Mouse (Mus musculus) gastrocnemius, postnatal 10 days (tissue): ENCODE results near the gene Hsd17b1. TPM values are rescaled to one million over a fixed set of nuclear protein-coding genes. Genes with fewer than 3 reads are reported as not detected.
"Not testable (repeated sequence)": the region's sequence is repeated elsewhere in the genome, so short reads cannot be mapped to it uniquely, and the experiment has no call there.

Experiments
- DNase-seq: peaks from one replicate; pipeline ENCODE4 v3.0.0; 2021; ENCODE audit warnings: mixed read lengths
- total RNA-seq, 2 experiments: library from RNA; stranded (reverse); gene quantifications; 2 replicates each; pipeline ENCODE4 v1.2.3; 2021

Hsd17b1 gene
- total RNA-seq, 2 experiments from 2014 or later = 0.23 to 0.25 TPM

DNA sequence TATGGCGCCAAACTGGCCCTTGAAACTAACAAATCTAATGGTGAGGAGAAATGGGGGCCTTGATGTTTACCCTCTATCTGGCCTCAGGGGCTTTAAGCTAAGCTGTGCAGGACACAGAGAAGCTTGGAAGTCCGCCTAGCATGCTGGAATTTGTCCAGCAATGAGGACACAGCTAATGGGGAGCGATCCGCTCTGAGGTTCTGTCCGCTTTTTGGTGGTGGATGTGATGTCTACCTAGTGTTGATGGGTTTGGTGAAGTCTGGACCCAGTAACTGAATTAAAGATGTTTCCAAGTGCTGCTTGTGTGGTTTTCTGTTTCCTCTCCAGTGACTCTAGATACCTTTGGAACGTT is 8.1 kb downstream of the Hsd17b1 start:
- no peak for DNase-seq

DNA sequence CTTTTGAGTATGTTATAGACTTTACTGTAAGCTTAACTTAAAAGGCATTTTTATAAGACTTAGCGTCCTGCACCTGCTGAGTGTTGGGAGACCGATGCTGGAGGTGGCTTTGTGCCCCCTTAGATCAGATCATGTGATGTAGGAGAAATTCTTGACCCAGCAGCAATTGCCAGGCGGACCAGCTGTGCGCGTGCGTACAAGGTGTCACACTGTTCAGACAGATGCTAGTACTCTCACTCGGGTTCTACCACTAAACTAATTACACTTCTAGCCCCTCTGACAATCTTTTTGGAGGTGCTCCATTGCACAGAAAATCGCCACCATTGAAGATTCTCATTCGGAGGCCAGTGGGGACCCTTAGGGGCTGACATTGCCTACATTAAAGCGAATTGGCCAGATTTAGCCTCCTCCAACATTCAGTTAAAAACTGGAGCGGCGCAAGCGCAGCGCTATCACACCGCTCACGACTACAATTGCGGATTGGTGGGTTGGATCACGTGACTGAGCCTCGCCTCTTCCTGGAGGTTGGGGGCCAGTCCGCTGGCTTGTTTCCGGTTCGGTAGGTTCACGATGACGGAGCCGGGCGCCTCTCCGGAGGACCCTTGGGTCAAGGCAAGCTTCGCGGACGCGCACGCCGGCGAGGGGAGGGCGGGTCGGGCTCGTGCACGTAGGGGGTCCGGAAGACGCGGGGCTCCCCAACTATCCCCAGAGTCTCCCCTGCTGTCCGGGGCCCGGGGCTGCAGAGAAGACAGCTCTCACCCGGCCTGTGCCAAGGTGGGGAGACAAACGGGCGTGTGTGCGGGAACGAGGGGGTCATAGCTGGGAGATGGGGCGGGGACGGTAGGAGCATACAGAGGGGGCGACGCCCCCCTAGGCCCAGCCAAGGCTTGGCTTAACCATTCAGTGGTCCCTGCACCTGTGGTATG is 8.8 kb downstream of the Hsd17b1 start, which contains the start of gene Mlx:
Mlx (plus strand) TSS at position 522 of the 926 bp plus-strand sequence.
- DNase-seq = peak; percentile 85

DNA sequence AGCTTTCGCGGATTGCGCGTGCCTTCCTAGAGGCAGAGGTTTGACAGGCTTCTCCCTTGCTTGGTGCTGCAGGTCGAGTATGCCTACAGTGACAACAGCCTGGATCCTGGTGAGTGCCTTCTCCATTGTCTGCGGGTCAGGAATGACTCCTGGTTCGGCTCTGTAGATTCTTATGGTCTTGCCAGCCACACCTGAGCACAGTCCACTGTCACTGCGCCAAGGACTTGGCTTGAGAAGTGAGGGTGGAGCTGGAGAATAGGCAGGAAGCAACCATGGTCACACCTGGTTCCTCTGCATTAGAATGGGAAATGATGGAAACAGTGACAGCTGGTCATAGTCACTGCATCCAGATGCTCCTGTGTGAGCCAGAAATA is 9.5 kb downstream of the Hsd17b1 start:
- DNase-seq = no peak

DNA sequence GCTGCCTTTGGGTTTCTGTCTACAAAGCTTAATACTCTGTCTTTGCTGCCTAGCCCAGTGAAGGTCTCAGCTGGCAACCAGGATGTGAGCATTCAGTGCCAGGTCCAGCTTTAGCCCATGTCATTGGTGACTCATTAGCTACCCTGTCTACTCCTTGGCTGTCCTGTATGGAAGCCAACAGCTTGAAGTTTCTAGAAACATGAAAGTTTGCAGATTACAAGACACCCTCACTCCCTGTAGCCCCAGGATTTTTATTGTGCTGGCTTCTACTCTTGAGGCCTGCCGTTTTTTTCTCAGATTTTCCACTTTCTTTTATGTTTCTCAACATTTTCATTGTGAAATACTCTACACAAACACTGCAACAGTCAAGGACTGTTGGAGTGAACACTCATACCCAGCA is 11.7 kb downstream of the Hsd17b1 start:
- no peak for DNase-seq

DNA sequence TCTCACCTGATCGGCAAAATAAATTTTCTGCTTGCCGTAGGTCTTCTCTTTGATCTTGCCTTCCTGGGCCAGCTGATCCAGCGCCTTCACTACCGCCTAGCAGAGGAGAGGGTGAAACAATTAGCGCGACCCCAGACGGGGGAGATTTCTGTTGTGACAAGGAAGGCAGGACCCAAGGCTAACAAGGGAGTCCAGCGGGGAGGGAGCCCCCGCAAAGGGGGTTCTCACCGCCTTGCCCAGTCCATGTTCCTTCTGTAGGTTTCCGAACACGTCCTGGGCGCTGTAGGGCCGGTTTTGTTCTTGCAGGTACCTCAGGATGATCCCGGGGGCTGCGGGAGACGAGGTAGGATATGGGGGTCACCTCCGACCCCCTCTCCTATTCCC is 16.7 kb downstream of the Hsd17b1 start:
- DNase-seq = no peak

DNA sequence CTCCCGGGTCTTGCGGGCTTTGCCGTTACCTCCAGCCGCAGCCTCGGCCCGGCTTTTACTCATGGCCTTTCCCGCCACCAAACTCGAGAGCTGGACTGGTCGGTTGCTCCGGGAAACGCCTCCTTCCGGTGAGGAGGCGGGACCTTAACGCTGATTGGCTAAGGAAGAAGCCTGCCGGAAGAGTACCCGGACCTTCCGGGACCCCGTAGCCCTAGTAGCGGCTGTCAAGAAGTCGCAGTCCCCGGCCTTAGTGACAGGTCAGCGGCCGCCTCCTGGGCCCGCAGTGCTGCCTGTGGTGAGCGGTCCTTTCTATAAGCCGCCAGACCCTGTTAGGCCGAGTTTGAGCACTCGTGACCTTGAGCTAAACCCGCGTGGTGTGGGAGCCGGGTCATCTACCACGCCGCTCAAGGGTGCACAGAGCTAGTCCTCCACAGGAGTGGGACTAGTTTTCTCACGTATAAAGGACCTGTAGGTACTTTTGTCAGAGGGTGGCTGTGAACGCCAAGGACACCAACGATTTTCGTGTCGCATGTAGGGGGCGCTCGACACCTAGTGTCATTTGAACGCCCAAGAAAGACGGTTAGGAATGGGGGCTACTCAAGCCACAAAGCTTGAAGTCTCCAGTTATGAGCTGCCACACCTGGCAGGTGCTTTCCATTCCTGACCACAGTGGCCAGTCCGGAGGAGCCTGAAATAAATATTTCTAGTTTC is 17.3 kb downstream of the Hsd17b1 start, which contains the start of gene Psmc3ip:
Psmc3ip (minus strand) TSS at position 123 of the 711 bp plus-strand sequence.
- peak; percentile 91 for DNase-seq

DNA sequence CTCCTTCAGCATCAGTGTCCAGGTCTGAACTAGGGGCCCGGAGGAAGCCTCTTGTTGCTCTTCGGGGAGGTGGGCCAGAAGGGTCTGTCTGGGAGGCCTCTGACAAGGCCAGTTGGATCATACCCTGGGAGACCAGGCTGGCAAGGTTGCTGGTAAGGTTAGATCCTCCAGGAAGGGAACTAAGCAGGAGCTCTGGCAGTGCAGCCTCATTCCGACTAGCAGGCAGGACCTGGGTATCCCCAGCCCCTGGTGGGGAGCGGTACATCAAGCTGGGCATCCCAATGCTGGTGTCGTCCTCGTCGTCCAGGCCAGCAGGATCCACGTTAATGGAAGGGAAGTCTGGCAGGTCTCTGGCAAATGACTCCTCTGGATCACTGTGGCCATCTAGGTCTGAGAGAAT is 20.0 kb downstream of the Hsd17b1 start:
- no peak for DNase-seq

DNA sequence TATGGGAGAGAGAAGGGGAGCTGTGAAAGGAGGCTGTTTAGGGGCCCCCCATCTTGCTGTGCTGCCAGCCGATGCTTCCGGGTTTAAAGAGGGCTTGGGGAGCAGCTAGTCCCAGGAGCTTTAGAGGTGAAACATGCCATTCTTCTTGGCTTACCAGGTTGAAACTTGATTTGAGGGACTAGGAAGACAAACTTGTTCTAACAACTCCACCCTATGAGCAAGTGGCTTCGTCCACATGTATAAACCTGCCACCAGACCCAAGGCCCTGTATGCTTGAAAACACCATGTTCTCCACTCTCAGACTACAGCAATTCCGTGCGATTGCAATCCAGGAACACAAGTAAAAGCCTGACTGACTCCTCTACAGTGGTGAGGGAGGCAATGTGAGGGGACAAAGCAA is 24.8 kb downstream of the Hsd17b1 start:
- no peak for DNase-seq

DNA sequence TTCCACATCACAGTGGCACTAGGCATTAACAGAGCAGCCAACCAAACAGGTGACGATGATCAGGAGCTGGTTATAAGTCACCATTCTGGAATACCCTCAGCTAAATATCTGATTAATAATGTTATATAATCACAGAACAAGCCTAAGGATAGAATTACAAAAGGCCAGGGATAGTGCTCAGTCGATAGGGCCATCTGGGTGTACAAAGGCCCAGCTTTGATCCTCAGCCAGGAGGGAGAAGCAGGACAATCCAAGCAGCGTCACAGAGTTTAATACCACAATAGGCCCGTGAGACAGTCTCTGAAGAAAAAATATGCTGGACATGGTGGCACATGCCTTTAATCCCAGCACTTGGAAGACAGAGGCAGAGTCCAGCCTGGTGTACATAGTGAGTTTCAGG is 31.1 kb downstream of the Hsd17b1 start:
- DNase-seq = no peak

DNA sequence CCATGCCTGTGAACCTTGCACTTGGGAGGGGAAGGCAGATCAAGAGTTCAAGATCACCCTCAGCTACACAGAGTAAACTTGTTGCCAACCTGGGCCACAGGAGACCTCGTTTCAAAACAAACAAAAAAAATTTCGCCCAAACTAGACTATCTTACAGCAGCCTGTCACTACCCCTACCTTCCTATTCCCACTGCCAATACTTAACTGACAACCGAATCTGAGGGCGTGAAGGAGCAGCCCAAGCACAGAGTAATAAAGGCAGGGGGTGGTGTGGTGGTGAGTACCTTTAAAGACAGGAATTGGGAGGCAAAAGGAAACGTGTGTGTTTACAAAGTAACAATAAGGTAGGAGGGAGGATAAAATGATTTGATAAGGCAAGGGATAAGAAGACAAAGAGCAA is 32.5 kb downstream of the Hsd17b1 start:
- no peak for DNase-seq

DNA sequence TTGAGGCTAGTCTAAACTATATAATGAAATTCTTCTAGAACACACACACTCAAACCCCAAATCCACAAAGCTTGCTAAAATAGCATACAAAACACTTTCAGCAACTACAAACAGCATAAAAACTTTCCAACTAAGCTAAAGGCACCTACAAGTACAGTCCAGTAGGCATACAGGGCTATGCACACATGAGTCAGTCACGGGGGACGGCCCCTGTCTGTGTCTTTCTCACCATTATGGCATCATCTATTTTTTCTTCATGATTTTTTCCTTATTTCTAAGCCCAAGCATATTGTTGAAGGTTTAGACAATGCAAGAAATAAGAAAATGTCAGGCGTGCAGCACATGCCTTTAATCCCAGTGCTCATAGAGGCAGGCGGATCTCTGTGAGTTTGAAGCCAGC is 33.0 kb downstream of the Hsd17b1 start:
- no peak for DNase-seq

DNA sequence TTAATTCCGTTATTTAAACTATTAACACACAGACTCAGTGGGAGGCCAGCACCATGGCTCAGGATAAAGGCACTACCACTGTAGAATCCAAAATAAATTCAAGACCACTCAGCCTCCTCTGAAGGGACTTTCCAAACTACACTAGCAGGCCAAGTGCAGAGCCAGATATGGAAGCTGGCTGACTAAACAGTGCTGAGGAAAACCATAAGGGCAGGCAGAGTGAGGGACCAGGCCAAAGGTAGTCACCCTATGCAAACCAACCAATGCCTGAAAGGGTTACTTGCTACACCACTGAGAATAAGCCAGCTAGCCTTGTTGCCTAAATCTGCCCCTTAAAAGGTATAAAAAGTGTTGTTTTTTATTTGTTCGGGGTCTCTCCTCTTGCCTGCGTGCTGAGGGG is 34.0 kb downstream of the Hsd17b1 start:
- no peak for DNase-seq

DNA sequence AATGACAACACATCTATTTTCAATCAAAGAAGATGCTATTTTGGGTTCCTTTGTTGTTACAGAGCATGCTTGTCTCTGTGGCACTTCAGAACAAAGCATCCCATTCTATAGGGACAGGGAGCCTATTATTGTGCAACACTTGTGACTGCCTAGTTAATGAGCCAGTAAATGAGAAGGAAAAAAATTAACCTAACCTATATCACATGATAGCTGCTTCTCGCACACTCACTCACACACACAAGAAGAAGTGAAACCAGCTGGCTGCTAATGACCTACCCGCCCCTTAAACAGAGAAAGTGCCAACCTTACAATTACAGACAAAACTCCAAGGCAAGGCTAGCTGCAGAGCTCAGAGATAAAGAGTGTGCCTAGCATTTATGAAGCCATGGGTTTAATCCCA is 37.4 kb downstream of the Hsd17b1 start:
- no peak for DNase-seq

DNA sequence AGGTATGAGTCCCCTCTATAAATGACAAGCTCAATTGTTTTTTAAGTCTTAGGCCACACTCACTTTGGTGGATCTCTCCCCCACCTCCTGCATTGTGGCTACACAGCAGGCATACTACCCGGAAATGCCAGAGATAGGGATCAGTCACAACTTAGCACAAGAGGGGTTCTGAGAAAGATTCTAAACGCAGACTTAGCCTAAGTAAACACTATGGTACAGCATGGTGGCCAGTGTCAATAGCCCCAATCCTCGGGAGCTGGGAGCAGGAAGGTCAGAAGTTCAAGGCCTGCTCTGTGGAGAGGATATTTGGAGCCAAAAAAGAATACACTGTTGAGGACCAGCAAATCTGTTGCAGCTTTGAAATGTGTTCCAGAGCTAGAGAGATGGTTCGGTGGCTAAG is 39.9 kb downstream of the Hsd17b1 start:
- no peak for DNase-seq

DNA sequence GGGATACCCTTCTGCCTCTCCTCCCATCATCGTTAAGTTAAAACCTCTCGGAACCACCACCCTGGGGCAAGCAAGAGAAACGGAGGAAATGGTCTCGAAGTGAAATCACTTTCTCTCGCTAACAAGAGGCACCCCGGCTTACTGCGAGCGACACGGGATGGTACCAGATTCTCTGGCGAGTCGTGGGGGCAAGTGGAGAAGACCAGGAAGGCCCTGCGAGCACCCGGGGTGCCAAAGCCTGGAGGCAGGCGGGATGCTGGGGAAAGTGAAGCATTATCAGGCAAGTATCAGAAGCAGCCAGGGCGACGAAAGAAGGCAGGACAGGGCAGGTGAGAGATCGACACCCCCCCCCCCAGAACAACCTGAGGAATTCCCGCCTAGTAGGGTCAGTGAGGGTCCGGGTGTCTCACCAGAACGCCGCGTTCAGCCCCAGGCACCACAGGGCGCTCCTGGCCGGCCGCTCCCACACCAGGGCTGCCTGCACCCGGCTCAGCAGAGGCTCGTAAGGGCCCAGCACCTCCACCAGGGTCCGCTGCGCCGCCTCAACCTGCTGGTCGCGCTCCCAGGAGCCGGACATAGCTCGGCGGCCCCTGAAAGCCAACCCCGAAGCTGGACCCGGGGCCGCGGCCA is 41.0 kb downstream of the Hsd17b1 start:
- no peak for DNase-seq

DNA sequence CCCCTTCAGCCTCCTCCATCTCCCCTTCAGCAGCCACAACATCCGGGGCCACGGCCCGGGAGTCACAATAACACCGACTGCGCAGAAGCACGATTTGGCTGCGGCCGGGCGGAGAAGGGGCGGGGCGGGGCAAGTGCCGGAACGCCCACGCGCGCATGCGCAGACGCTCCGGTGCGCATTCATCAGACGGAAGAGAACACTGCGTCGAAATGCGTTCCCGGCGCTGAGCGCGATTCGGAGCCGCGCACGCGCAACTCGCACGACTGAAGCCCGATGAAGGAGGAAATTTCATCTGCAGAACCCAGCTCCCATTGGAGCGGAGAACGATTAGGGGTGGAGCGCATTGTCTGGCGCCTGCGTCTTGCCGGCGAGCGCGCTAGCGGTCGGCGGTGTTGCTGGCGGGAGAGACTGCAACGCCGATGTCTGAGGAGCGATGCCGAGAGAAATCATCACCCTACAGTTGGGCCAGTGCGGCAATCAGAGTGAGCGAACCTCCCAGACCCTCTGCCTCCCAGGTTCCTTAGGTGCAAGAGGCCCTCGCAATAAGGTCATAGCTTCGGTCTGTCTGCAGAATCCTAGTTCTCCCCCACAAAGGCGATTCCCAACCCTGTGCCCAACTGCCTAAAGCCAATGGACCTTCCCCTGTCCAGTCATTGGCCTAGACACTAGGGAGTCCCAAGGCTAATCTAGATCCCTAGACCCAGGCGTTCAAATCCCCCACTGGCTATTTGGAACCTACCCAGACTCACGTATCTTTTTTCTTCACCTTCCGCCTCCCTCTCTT is 41.7 kb downstream of the Hsd17b1 start, which contains the start of the genes Retreg3 and Tubg1:
Retreg3 (minus strand) TSS at position 133 of the 784 bp plus-strand sequence.
Tubg1 (plus strand) TSS at position 178 of the 784 bp plus-strand sequence.
- peak; percentile 100 for DNase-seq

DNA sequence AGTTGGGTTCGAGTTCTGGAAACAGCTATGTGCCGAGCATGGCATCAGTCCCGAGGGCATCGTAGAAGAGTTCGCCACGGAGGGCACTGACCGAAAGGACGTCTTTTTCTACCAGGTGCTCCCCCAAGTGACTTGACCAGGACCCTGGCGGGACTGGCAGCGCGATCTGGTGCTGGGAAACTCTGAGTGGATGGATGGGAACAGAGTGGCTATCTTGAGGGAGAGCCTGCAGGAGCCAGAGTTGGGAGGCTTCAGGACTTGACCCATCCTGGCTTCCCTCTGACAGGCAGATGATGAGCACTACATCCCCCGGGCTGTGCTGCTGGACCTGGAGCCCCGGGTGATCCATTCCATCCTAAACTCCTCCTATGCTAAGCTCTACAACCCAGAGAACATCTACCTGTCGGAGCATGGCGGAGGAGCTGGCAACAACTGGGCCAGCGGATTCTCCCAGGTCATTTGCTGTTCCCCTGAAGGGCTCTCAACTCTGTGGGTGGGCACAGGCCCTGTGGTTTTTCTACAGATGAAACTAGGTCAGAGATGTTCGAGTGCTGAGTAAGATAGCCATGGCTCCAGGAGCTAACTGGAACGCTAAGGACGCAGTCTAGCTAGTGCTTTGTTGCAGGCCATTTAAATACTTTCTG is 42.5 kb downstream of the Hsd17b1 start:
- peak; percentile 12 for DNase-seq

DNA sequence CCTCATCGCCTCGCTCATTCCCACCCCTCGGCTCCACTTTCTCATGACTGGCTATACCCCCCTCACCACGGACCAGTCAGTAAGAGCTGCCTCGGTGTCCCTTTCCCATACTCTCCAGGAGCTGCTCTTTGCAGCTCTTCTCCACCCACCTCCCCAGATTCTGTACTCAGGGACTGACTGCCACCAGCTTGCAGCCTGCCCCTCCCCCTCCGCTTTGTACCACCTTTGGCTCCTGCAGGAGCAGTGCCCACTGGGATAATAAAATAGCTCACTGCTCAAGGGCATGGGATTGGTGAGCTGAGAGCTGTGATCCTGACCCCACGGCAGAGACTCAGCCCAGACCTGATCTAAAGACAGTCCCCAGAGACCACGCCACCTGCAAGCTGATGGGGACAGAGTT is 46.3 kb downstream of the Hsd17b1 start:
- not testable (repeated sequence) for DNase-seq

DNA sequence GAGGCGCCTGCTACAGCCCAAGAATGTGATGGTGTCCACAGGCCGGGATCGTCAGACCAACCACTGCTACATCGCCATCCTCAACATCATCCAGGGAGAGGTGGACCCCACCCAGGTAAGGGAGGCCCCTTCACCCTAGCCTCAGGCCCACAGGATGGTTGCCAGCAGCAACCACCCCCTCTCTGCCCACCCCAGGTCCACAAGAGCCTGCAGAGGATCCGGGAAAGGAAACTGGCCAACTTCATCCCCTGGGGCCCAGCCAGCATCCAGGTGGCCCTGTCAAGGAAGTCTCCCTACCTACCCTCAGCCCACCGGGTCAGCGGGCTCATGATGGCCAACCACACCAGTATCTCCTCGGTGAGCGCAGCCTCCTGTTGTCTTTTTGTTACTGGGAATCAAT is 46.8 kb downstream of the Hsd17b1 start:
- DNase-seq = not testable (repeated sequence)

DNA sequence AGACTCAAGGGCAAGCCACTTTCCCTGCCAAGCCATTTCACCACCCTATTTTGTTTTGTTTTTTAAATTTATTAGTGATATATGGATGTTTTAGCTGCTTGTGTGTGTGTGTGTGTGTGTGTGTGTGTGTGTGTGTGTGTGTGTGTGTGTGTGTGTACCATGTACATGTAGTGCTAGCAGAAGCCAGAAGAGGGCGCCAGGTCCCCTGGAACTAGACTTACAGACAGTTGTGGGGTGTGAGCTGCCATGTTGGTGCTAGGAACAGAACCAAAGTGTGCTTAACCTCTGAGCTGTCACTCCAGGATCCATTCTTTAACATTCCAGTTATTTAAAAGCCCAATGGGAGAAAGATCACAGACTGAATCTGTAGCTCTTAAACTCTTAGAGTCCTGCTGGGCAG is 48.9 kb downstream of the Hsd17b1 start:
- peak; percentile 30 for DNase-seq

DNA sequence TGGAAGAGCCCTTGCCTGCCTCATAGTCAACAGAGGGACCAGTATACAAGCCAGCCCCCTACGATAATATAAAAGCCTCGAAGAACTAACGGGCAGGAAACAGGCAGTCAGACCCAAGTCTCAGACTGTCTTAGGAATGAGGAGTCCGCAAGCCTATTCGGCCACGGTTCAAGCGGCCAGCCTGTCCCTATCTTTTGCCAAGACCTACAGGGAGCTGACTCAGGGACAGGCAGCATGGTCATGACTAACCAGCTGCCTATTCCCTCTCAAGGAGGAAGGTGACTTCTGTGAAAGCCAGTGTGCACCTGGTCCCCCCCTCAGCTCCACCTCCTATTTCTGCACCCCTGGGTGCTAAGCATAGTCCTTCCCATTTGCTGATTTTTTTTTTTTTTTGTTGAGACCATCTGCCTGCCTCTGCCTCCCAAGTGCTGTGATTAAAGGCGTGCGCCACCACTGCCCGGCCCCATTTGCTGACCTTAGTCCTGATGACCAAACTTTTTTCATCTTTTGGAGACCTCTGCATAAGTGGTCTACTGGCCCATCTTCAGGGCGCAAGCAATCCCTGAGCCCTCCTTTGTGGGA is 50.9 kb downstream of the Hsd17b1 start:
- DNase-seq = no peak
